Mouse (Mus musculus): ENCODE measurements at regions not wholly inside any gene's neighbourhood (a gene's known extent, or its start where the extent isn't known, plus 50 kb on each side); places are given as distances from the start of the nearest gene placed in this dataset.

- 47% methylated on average over 5 of the region's 5 CpGs for WGBS
- Histone ChIP-seq H3K27me3 (no peaks in the 10 kb centered on the region), H3K4me3 (no peak overlapping the region), H3K36me3 (no peaks in the 10 kb centered on the region), H3K4me2 (no peak overlapping the region), H3K27ac (no peak overlapping the region), H3K9ac (no peak overlapping the region), H3K4me1 (replicated peaks) (0 out of 2 replicates have a peak, but pooled peaks cover 4% of the 10 kb centered on the region), H3K9me3 (replicated peaks) (no peaks in the 10 kb centered on the region)
- no peak for ATAC-seq (replicated peaks; ENCODE audit: insufficient number of reproducible peaks, insufficient read depth, low FRiP score, low read depth)
Measured at GRCm38 (mm10) chr4:54838111-54838510, 106.7 kb upstream of the Zfp462 start.

- H3K27me3 ChIP-seq = no peaks in the 10 kb centered on the region
Measured at GRCm38 (mm10) chr4:54838794-54839193, 106.1 kb upstream of the Zfp462 start.

GRCm38 (mm10) chr4:54852991-54853925 is 91.6 kb upstream of the Zfp462 start:
- 82% methylated on average over 7 of the region's 7 CpGs for WGBS

More at GRCm38 (mm10) chr4:54838794-54839193, 106.1 kb upstream of the Zfp462 start:
- H3K27ac ChIP-seq = no peak overlapping the region
- no peaks in the 10 kb centered on the region for H3K9me3 ChIP-seq (replicated peaks)
- H3K9ac ChIP-seq = no peak overlapping the region
- H3K4me2 ChIP-seq = no peak overlapping the region
- no peaks in the 10 kb centered on the region for H3K36me3 ChIP-seq
- ATAC-seq (replicated peaks; ENCODE audit: insufficient number of reproducible peaks, insufficient read depth, low FRiP score, low read depth) = no peak
- no peak overlapping the region for H3K4me3 ChIP-seq
- H3K4me1 ChIP-seq (replicated peaks) = 0 out of 2 replicates have a peak, but pooled peaks cover 4% of the 10 kb centered on the region
- 38% methylated on average over 3 of the region's 3 CpGs for WGBS

GRCm38 (mm10) chr4:54858604-54859003 is 86.2 kb upstream of the Zfp462 start:
- 95% methylated on average over 3 of the region's 3 CpGs for WGBS
- no peak overlapping the region for H3K9ac ChIP-seq
- no peaks in the 10 kb centered on the region for H3K36me3 ChIP-seq
- ATAC-seq (replicated peaks; ENCODE audit: insufficient number of reproducible peaks, insufficient read depth, low FRiP score, low read depth) = no peak
- H3K4me2 ChIP-seq = no peak overlapping the region
- no peaks in the 10 kb centered on the region for H3K4me1 ChIP-seq (replicated peaks)
- H3K9me3 ChIP-seq (replicated peaks) = no peaks in the 10 kb centered on the region
- no peak overlapping the region for H3K27ac ChIP-seq
- H3K4me3 ChIP-seq = no peak overlapping the region
- no peaks in the 10 kb centered on the region for H3K27me3 ChIP-seq

More at GRCm38 (mm10) chr4:54852991-54853925, 91.6 kb upstream of the Zfp462 start:
- Histone ChIP-seq H3K4me1 (replicated peaks) (no peaks in the 10 kb centered on the region), H3K9ac (no peak overlapping the region), H3K4me2 (no peak overlapping the region), H3K27ac (no peak overlapping the region), H3K27me3 (no peaks in the 10 kb centered on the region), H3K4me3 (no peak overlapping the region), H3K9me3 (replicated peaks) (no peaks in the 10 kb centered on the region), H3K36me3 (no peaks in the 10 kb centered on the region)
- ATAC-seq (replicated peaks; ENCODE audit: insufficient number of reproducible peaks, insufficient read depth, low FRiP score, low read depth) = no peak

GRCm38 (mm10) chr4:54866062-54866461 is 78.8 kb upstream of the Zfp462 start:
- Histone ChIP-seq H3K4me2 (no peak overlapping the region), H3K36me3 (no peaks in the 10 kb centered on the region), H3K27ac (no peak overlapping the region), H3K4me1 (replicated peaks) (no peaks in the 10 kb centered on the region), H3K4me3 (no peak overlapping the region), H3K9me3 (replicated peaks) (no peaks in the 10 kb centered on the region), H3K9ac (no peak overlapping the region), H3K27me3 (no peaks in the 10 kb centered on the region)
- ATAC-seq (replicated peaks; ENCODE audit: insufficient number of reproducible peaks, insufficient read depth, low FRiP score, low read depth) = no peak
- 31% methylated on average over 2 of the region's 2 CpGs for WGBS

- Histone ChIP-seq H3K27ac (no peak overlapping the region), H3K36me3 (no peaks in the 10 kb centered on the region), H3K9me3 (replicated peaks) (no peaks in the 10 kb centered on the region), H3K27me3 (no peaks in the 10 kb centered on the region), H3K4me2 (no peak overlapping the region), H3K9ac (no peak overlapping the region), H3K4me3 (no peak overlapping the region), H3K4me1 (replicated peaks) (no peaks in the 10 kb centered on the region)
- 62% methylated on average over 13 of the region's 13 CpGs for WGBS
- ATAC-seq (replicated peaks; ENCODE audit: insufficient number of reproducible peaks, insufficient read depth, low FRiP score, low read depth) = no peak
Measured at GRCm38 (mm10) chr4:54874136-54874827, 70.6 kb upstream of the Zfp462 start.

GRCm38 (mm10) chr4:54875506-54875905 is 69.3 kb upstream of the Zfp462 start:
- Histone ChIP-seq H3K4me3 (no peak overlapping the region), H3K4me2 (no peak overlapping the region), H3K27me3 (no peaks in the 10 kb centered on the region), H3K9ac (no peak overlapping the region), H3K4me1 (replicated peaks) (no peaks in the 10 kb centered on the region), H3K27ac (no peak overlapping the region), H3K36me3 (no peaks in the 10 kb centered on the region), H3K9me3 (replicated peaks) (no peaks in the 10 kb centered on the region)
- ATAC-seq (replicated peaks; ENCODE audit: insufficient number of reproducible peaks, insufficient read depth, low FRiP score, low read depth) = no peak
- WGBS = 87% methylated on average over 8 of the region's 8 CpGs

- no peaks in the 10 kb centered on the region for H3K36me3 ChIP-seq
- no peak overlapping the region for H3K4me2 ChIP-seq
- no peaks in the 10 kb centered on the region for H3K27me3 ChIP-seq
- H3K27ac ChIP-seq = no peak overlapping the region
- ATAC-seq (replicated peaks; ENCODE audit: insufficient number of reproducible peaks, insufficient read depth, low FRiP score, low read depth) = no peak
- no peaks in the 10 kb centered on the region for H3K4me1 ChIP-seq (replicated peaks)
- no peak overlapping the region for H3K9ac ChIP-seq
- H3K9me3 ChIP-seq (replicated peaks) = no peaks in the 10 kb centered on the region
- no peak overlapping the region for H3K4me3 ChIP-seq
- WGBS = 50% methylated on average over 2 of the region's 2 CpGs
Measured at GRCm38 (mm10) chr4:54877361-54877760, 67.5 kb upstream of the Zfp462 start.

- 71% methylated on average over 3 of the region's 3 CpGs for WGBS
Measured at GRCm38 (mm10) chr4:54878531-54878930, 66.3 kb upstream of the Zfp462 start.

GRCm38 (mm10) chr4:54893288-54893687 is 51.6 kb upstream of the Zfp462 start:
- no peak for ATAC-seq (replicated peaks; ENCODE audit: insufficient number of reproducible peaks, insufficient read depth, low FRiP score, low read depth)
- no peaks in the 10 kb centered on the region for H3K36me3 ChIP-seq
- no peaks in the 10 kb centered on the region for H3K9me3 ChIP-seq (replicated peaks)
- H3K4me1 ChIP-seq (replicated peaks) = no peaks in the 10 kb centered on the region
- H3K27me3 ChIP-seq = no peaks in the 10 kb centered on the region
- H3K4me2 ChIP-seq = no peak overlapping the region
- 80% methylated on average over 5 of the region's 5 CpGs for WGBS
- no peak overlapping the region for H3K9ac ChIP-seq
- no peak overlapping the region for H3K27ac ChIP-seq
- no peak overlapping the region for H3K4me3 ChIP-seq

More at GRCm38 (mm10) chr4:54878531-54878930, 66.3 kb upstream of the Zfp462 start:
- Histone ChIP-seq H3K9ac (no peak overlapping the region), H3K27ac (no peak overlapping the region), H3K27me3 (no peaks in the 10 kb centered on the region), H3K36me3 (no peaks in the 10 kb centered on the region), H3K4me2 (no peak overlapping the region), H3K4me1 (replicated peaks) (no peaks in the 10 kb centered on the region), H3K9me3 (replicated peaks) (no peaks in the 10 kb centered on the region), H3K4me3 (no peak overlapping the region)
- ATAC-seq (replicated peaks; ENCODE audit: insufficient number of reproducible peaks, insufficient read depth, low FRiP score, low read depth) = no peak

Data from heart, embryonic 15.5 days (tissue).